Mouse (Mus musculus) monocyte, adult 2 months (primary cell): ENCODE results near the gene Dlgap4.

Experiments
- DNase-seq, 2 experiments: peaks; one replicate each; pipeline ENCODE4 v3.0.0; 2022; ENCODE audit warnings: low spot score in 2 of 2, low read depth in 1 of 2

The Dlgap4 gene

GRCm38 (mm10) chr2:156617536-156617935, 4.0 kb downstream of the Dlgap4 start:
- no peak for DNase-seq

- DNase-seq = no peak
Observed at GRCm38 (mm10) chr2:156620874-156621273, 7.4 kb downstream of the Dlgap4 start.

GRCm38 (mm10) chr2:156621449-156621848, 7.9 kb downstream of the Dlgap4 start:
- DNase-seq = no peak

- no peak for DNase-seq
Observed at GRCm38 (mm10) chr2:156622192-156622591, 8.7 kb downstream of the Dlgap4 start.

DNA sequence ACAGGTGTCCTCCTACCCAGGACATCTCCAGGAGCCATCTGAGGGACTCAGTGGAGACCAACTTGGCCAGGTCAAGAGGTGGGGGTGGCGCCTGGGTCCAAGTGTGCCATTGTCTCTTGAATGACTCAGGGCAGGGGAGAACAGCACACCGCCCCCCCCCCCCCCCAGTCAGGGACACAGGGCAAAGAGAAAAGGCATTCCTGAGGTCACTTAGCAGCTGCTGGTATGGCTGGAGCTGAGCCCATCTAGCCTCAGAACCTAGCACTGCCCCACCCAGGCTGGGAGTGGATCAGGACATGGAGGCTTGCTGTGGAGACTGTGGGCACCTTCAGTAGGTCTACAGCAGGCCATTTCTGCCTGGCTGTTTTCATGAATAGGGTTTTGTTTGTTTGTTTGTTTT, 9.7 kb downstream of the Dlgap4 start:
- DNase-seq = no peak

DNA sequence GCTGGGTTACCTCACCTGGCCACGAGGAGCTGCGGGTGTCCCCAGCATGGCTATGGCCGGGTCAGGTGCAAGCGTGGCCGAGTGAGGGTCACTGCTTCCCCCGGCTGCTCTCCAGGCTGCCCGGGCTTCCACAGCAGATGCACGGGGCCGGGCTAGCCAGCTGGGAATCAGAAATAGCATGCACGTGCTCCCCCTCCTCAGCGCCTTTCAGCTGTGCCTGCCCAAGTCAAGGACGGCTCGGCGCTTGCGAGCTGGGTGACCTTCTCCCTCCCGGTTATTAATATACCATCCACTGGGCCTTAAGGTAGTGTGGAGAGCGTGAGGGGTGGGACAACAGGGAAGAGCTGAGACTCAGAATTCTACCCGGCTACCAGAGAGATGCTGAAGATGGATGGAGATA, 11.8 kb downstream of the Dlgap4 start:
- DNase-seq = no peak

- no peak for DNase-seq
Observed at GRCm38 (mm10) chr2:156626119-156626518, 12.6 kb downstream of the Dlgap4 start.

- DNase-seq = no peak
Observed at GRCm38 (mm10) chr2:156626544-156626943, 13.0 kb downstream of the Dlgap4 start.

GRCm38 (mm10) chr2:156627917-156628316, 14.4 kb downstream of the Dlgap4 start:
- no peak for DNase-seq

GRCm38 (mm10) chr2:156630288-156630687, 16.8 kb downstream of the Dlgap4 start:
- DNase-seq = no peak

- DNase-seq = no peak
Observed at GRCm38 (mm10) chr2:156632721-156633120, 19.2 kb downstream of the Dlgap4 start.

- no peak for DNase-seq
Observed at GRCm38 (mm10) chr2:156635091-156635490, 21.6 kb downstream of the Dlgap4 start.

- no peak for DNase-seq
Observed at GRCm38 (mm10) chr2:156641141-156641540, 27.6 kb downstream of the Dlgap4 start.

GRCm38 (mm10) chr2:156642931-156643330, 29.4 kb downstream of the Dlgap4 start:
- no peak for DNase-seq

DNA sequence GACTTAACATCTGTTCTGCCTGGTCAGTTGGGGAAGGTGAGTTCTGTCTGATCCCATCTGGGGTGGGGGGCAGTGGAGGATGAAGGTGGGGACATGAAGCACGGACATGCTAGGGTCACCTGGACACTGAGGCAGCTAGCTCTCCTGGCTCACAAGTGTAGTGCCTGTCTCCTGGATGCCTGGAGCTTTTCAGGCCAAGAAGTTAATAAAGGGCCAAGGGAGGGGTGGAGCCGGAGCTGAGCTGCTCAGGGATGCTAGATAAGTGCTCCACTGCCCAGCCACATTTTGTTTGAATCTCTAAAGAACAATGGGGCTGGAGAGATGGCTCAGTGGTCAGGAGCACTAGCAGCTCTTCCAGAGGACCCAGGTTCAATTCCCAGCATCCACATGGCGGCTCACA, 29.9 kb downstream of the Dlgap4 start:
- no peak for DNase-seq

- DNase-seq = no peak
Observed at GRCm38 (mm10) chr2:156645145-156645544, 31.6 kb downstream of the Dlgap4 start.

- DNase-seq = no peak
Observed at GRCm38 (mm10) chr2:156646877-156647276, 33.4 kb downstream of the Dlgap4 start.

DNA sequence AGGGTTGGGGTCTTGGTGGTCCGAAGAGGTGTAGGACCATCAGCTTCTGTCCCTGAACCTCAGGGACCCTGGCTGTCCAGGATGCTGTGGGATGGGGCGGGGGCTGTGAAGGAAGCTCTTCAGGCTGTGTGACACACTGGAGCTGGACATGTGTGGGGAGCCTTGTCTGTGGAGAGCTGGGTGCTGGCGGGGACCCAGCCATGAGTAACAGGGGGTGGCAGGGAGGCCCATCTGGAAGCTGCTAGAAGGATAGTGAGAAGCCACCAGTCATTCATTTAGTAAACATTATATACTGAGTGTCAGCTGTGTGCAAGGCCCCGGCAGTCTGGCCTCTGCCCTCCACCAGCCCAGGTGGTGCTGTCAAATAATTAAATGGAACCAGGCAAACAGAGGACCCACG, 34.5 kb downstream of the Dlgap4 start:
- no peak for DNase-seq

GRCm38 (mm10) chr2:156649450-156649849, 35.9 kb downstream of the Dlgap4 start:
- DNase-seq = no peak

DNA sequence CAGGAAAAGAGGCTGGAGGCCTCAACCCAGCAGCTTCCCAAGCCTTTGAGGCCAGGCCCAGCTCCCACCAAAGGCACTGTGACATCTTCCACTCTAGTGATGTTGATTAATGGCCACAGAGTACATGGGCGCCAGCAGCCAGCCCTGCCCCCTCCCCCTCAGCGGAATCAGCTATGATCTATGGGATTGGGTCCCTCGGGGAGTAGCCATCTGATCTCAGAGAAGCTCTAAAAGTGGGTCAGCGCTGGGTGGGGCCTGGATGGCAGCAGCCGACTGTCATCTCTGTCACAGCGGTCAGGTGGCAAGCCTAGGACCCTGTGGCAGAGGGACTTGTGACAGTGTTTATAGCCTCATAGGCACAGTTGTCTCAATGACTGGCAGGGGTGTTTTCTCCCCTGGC, 37.5 kb downstream of the Dlgap4 start:
- no peak for DNase-seq

- no peak for DNase-seq
Observed at GRCm38 (mm10) chr2:156652841-156653240, 39.3 kb downstream of the Dlgap4 start.

GRCm38 (mm10) chr2:156654148-156654547, 40.6 kb downstream of the Dlgap4 start:
- DNase-seq = no peak

DNA sequence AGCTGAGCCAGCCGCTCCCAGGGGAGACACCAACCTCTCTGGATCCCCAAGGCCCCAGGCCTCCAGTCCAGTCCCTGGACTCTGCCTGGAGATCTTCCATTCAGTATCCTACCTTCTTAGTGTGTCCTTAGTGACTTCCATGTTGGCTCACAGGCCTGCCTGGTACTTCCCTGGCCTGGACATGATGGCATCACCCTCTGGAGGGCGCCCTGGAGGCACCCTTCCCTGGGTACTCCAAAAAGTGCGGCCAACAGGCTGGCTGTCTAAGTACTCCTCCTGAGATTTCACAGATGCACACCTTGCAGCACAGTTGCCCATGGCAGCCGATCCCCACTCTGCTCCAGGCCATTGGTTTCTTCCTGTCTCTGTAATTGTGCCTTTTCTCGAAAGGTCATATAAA, 42.1 kb downstream of the Dlgap4 start:
- no peak for DNase-seq

DNA sequence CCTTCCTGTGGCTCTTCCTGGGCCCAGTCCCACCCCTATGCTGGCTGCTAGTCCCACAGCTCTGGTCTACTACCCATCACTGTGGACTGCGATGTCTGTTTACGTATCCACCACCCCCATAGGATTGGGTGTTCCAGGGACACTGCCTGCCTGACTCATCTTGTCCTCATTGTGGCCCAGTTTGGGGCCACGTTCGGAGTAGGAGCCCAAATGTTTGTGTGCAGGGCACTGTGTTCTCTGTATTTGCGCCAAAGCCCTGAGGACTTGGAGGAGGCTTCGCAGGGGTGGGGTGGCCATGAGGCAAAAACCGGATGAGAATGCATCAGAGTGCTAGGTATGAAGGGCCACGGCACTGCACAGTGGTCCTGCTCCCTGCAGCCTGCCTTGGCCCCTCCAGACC, 44.0 kb downstream of the Dlgap4 start:
- no peak for DNase-seq
